Mouse (Mus musculus): Measurements from ENCODE around the gene Art1. TPM values are rescaled to one million over a fixed set of nuclear protein-coding genes. Genes with fewer than 3 reads are reported as not detected.

Art1 gene
- 0.10 and 0.11 TPM in 2 replicates for polyA plus RNA-seq (2021; fragmentation: Nextera tagmentation)
- long read RNA-seq, experiment 1: 0 reads
- long read RNA-seq, experiment 2: 0 reads

GRCm38 (mm10) chr7:102101487-102101886, at the start of gene Art1:
Gene Art1, plus strand, starts transcription at chr7:102101743.

GRCm38 (mm10) chr7:102065046-102065891, 36.3 kb upstream of the Art1 start, which contains the start of the genes Rnf121, Xndc1 and Xntrpc:
Gene Rnf121, minus strand, starts transcription at chr7:102065469.
Gene Xndc1, plus strand, starts transcription at chr7:102065511.
Gene Xntrpc, plus strand, starts transcription at chr7:102065713.

GRCm38 (mm10) chr7:102082816-102083215, 18.7 kb upstream of the Art1 start, which contains the start of gene Trpc2:
Gene Trpc2, plus strand, starts transcription at chr7:102083116.

GRCm38 (mm10) chr7:102109171-102109570, 7.6 kb downstream of the Art1 start, which contains the start of gene Art5:
Gene Art5, minus strand, starts transcription at chr7:102109489.

GRCm38 (mm10) chr7:102116579-102117331, 15.2 kb downstream of the Art1 start, which contains the start of gene Chrna10:
Gene Chrna10, minus strand, starts transcription at chr7:102116828.

Other genes with a start within 250 kb of the Art1 start
- 0.78 and 0.93 TPM in 2 replicates for gene Folr2, start 244.5 kb upstream of the Art1 start, polyA plus RNA-seq (2021; fragmentation: Nextera tagmentation)
- 26.6 and 27.6 TPM in 2 replicates for gene Anapc15, start 238.0 kb upstream of the Art1 start, polyA plus RNA-seq (2021; fragmentation: Nextera tagmentation)
- gene Folr1, start 231.0 kb upstream of the Art1 start, polyA plus RNA-seq (2021; fragmentation: Nextera tagmentation): 7.6 and 132 TPM in 2 replicates
- gene Lamtor1, start 195.8 kb upstream of the Art1 start, polyA plus RNA-seq (2021; fragmentation: Nextera tagmentation): 224 and 235 TPM in 2 replicates
- gene Tomt, start 195.4 kb upstream of the Art1 start, polyA plus RNA-seq (2021; fragmentation: Nextera tagmentation): not detected in 2 replicates
- 13.0 and 24.4 TPM in 2 replicates for gene Lrrc51, start 167.8 kb upstream of the Art1 start, polyA plus RNA-seq (2021; fragmentation: Nextera tagmentation)
- 25.8 and 31.2 TPM in 2 replicates for gene Numa1, start 167.6 kb upstream of the Art1 start, polyA plus RNA-seq (2021; fragmentation: Nextera tagmentation)
- 0.60 and 1.5 TPM in 2 replicates for gene Il18bp, start 83.1 kb upstream of the Art1 start, polyA plus RNA-seq (2021; fragmentation: Nextera tagmentation)
- gene Rnf121, start 36.3 kb upstream of the Art1 start, polyA plus RNA-seq (2021; fragmentation: Nextera tagmentation): 18.0 and 19.2 TPM in 2 replicates
- 2.4 and 3.1 TPM in 2 replicates for gene Xndc1, start 36.2 kb upstream of the Art1 start, polyA plus RNA-seq (2021; fragmentation: Nextera tagmentation)
- 0.09 and 0.13 TPM in 2 replicates for gene Xntrpc, start 36.0 kb upstream of the Art1 start, polyA plus RNA-seq (2021; fragmentation: Nextera tagmentation)
- not detected in 2 replicates for gene Trpc2, start 18.6 kb upstream of the Art1 start, polyA plus RNA-seq (2021; fragmentation: Nextera tagmentation)
- not detected in 2 replicates for gene Art5, start 7.7 kb downstream of the Art1 start, polyA plus RNA-seq (2021; fragmentation: Nextera tagmentation)
- gene Chrna10, start 15.1 kb downstream of the Art1 start, polyA plus RNA-seq (2021; fragmentation: Nextera tagmentation): 0.05 and 0.21 TPM in 2 replicates
- 6.2 and 9.5 TPM in 2 replicates for gene Nup98, start 108.4 kb downstream of the Art1 start, polyA plus RNA-seq (2021; fragmentation: Nextera tagmentation)
- 29.1 and 29.3 TPM in 2 replicates for gene Pgap2, start 108.5 kb downstream of the Art1 start, polyA plus RNA-seq (2021; fragmentation: Nextera tagmentation)
- 33.4 and 47.7 TPM in 2 replicates for gene Rhog, start 154.3 kb downstream of the Art1 start, polyA plus RNA-seq (2021; fragmentation: Nextera tagmentation)
- 20.4 TPM in 2 replicates for gene Stim1, start 166.1 kb downstream of the Art1 start, polyA plus RNA-seq (2021; fragmentation: Nextera tagmentation)

Measured in layer of hippocampus, adult 6 months (tissue).